Mouse (Mus musculus) CH12.LX (cell line): Measurements from ENCODE around the gene Gm21969. TPM values are rescaled to one million over a fixed set of nuclear protein-coding genes. Genes with fewer than 3 reads are reported as not detected.

Source experiments
- DNase-seq: peaks from one replicate; pipeline ENCODE4 v3.0.0-alpha.2; 2013; ENCODE audit errors: extremely low read depth
- H3K27ac ChIP-seq: 2 replicates; pipeline ENCODE4 v1.5.1; 2012; ENCODE audit warnings: low read depth, mild to moderate bottlenecking, control low read depth, moderate library complexity; ENCODE audit not compliant: insufficient read depth
- H3K27me3 ChIP-seq: replicated peaks from 2 replicates; pipeline ENCODE3; 2012; ENCODE audit warnings: inconsistent platforms
- H3K36me3 ChIP-seq, 2 experiments: replicated peaks in 1 of 2; 2 replicates each; pipeline versions ENCODE3 to v1.6.1; 2012; ENCODE audit warnings: inconsistent platforms in 1 of 2, low read length in 1 of 2, mild to moderate bottlenecking in 1 of 2, mixed read lengths in 1 of 2, moderate library complexity in 1 of 2; ENCODE audit not compliant: control insufficient read depth in 1 of 2, insufficient read depth in 1 of 2
- H3K4me1 ChIP-seq, 2 experiments: 2 replicates each; pipeline ENCODE4 v1.6.1; 2012; ENCODE audit warnings: inconsistent platforms in 1 of 2, moderate library complexity in 1 of 2; ENCODE audit not compliant: insufficient read depth in 2 of 2, control insufficient read depth in 1 of 2
- H3K4me2 ChIP-seq: 2 replicates; pipeline ENCODE4 v1.6.1; 2012; ENCODE audit warnings: low read depth, mild to moderate bottlenecking, control low read depth; ENCODE audit not compliant: poor library complexity, insufficient read depth, severe bottlenecking
- H3K4me3 ChIP-seq, 3 experiments: fragments of 150-350 bp in 1 of 3; sonication (generic) in 1 of 3; replicated peaks in 1 of 3; 2 replicates each; pipeline versions ENCODE3 to v1.5.1; 2011 to 2012; ENCODE audit warnings: low read depth in 2 of 3, low read length in 2 of 3, mild to moderate bottlenecking in 2 of 3, moderate library complexity in 2 of 3, control low read depth in 1 of 3, improper control_type of control experiment in 1 of 3, inconsistent platforms in 1 of 3, mixed read lengths in 1 of 3; ENCODE audit not compliant: poor library complexity in 1 of 3
- H3K79me2 ChIP-seq: replicated peaks from 2 replicates; pipeline ENCODE4 v1.6.1; 2012; ENCODE audit warnings: mild to moderate bottlenecking, moderate library complexity; ENCODE audit not compliant: control insufficient read depth, poor library complexity, insufficient read depth, severe bottlenecking; ENCODE audit errors: extremely low read depth
- H3K9ac ChIP-seq: 2 replicates; pipeline ENCODE4 v1.6.1; 2012; ENCODE audit warnings: low read depth, mild to moderate bottlenecking, control low read depth, moderate library complexity; ENCODE audit not compliant: insufficient read depth
- H3K9me3 ChIP-seq: replicated peaks from 2 replicates; pipeline ENCODE3; 2012; ENCODE audit warnings: low read length, inconsistent platforms, mixed read lengths
- CHD2 ChIP-seq: IDR thresholded peaks from 2 replicates; pipeline ENCODE4 v1.6.1; 2011; ENCODE audit warnings: low read length, improper control_type of control experiment
- E2F4 ChIP-seq: IDR thresholded peaks from 2 replicates; pipeline ENCODE4 v1.6.1; 2011; ENCODE audit warnings: low read depth, low read length, improper control_type of control experiment; ENCODE audit not compliant: insufficient replicate concordance
- MAFK ChIP-seq: IDR thresholded peaks from 2 replicates; pipeline ENCODE4 v1.6.1; 2011; ENCODE audit warnings: low read length, improper control_type of control experiment; ENCODE audit not compliant: insufficient replicate concordance
- POLR2AphosphoS2 ChIP-seq: IDR thresholded peaks from 2 replicates; pipeline ENCODE4 v1.6.1; 2011; ENCODE audit warnings: low read depth, low read length, improper control_type of control experiment
- SMC3 ChIP-seq: IDR thresholded peaks from 2 replicates; pipeline ENCODE4 v1.6.1; 2011; ENCODE audit warnings: low read depth, low read length, improper control_type of control experiment
- TCF12 ChIP-seq: IDR thresholded peaks from 2 replicates; pipeline ENCODE4 v1.6.1; 2014; ENCODE audit warnings: low read depth, mild to moderate bottlenecking, inconsistent platforms, low read length, improper control_type of control experiment
- ZKSCAN1 ChIP-seq: IDR thresholded peaks from 2 replicates; pipeline ENCODE4 v1.6.1; 2012; ENCODE audit warnings: low read depth, inconsistent platforms, low read length, improper control_type of control experiment, borderline replicate concordance
- dilution Hi-C: fragments of 300-500 bp; cut with MboI; formaldehyde crosslinking; loops from 2 replicates; pipeline ENCODE4 v1.14.3; 2020; ENCODE audit warnings: low sequenced_read_pairs; ENCODE audit not compliant: extremely low pct_unique_long_range_greater_than_20kb, extremely low pct_ligation_motif_present
- in situ Hi-C: fragments of 300-500 bp; cut with MboI; formaldehyde crosslinking; loops from 3 replicates; pipeline ENCODE4 v1.14.3; 2019; ENCODE audit warnings: low sequenced_read_pairs, low pct_ligation_motif_present, low pct_unique_long_range_greater_than_20kb, mixed read lengths
- polyA plus RNA-seq: library from polyadenylated mRNA; unstranded; fragments of >175 nt; gene quantifications from 2 replicates; pipeline ENCODE4 v1.2.1, GENCODE M21; 2012; ENCODE audit warnings: low read depth; ENCODE audit not compliant: insufficient read length
- total RNA-seq, 2 experiments: library from RNA; depleted of rRNA; stranded (reverse); fragments of 300-350 nt in 1 of 2; fragments of >200 nt in 1 of 2; gene quantifications; 2 replicates each; pipeline ENCODE4 v1.2.3; 2012 to 2014

Gene Gm21969
- total and polyA plus RNA-seq, 3 experiments = not detected

DNA sequence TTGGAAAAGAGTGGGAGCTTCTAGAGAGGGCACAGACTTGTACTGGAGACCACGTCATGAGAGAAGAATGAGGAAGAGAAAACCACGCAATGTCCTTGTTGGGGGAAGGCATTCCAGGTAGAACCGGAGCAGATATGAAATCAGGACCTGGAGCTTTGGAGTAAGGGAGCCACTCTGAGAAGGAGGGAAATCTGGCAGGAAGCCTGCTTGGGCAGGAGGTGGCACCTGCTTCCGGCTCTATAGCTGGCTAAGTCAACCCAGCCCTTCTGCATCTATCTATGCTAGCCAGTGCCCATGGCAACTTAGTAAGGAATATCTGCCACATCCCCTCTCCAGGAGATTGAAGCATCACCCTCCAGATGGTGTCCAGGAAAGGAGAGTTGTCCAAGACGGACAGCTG is 103.0 kb downstream of the Gm21969 start:
- Histone ChIP-seq H3K4me2 (no peak overlapping the region), H3K9ac (no peak overlapping the region), H3K4me1 (no peaks in the 10 kb centered on the region), H3K27ac (no peak overlapping the region), H3K9me3 (no peaks in the 10 kb centered on the region), H3K36me3 (no peaks in the 10 kb centered on the region), H3K4me3 (no peak overlapping the region), H3K79me2 (no peaks in the 10 kb centered on the region), H3K27me3 (peaks cover 38% of the 10 kb centered on the region)
- dilution Hi-C loops = no loop called here
- TF ChIP-seq MAFK = no peak
- no peak for TF ChIP-seq CHD2
- no peak for TF ChIP-seq POLR2AphosphoS2
- no peak for TF ChIP-seq ZKSCAN1
- no peak for TF ChIP-seq TCF12
- in situ Hi-C loops = no loop called here
- DNase-seq = no peak

DNA sequence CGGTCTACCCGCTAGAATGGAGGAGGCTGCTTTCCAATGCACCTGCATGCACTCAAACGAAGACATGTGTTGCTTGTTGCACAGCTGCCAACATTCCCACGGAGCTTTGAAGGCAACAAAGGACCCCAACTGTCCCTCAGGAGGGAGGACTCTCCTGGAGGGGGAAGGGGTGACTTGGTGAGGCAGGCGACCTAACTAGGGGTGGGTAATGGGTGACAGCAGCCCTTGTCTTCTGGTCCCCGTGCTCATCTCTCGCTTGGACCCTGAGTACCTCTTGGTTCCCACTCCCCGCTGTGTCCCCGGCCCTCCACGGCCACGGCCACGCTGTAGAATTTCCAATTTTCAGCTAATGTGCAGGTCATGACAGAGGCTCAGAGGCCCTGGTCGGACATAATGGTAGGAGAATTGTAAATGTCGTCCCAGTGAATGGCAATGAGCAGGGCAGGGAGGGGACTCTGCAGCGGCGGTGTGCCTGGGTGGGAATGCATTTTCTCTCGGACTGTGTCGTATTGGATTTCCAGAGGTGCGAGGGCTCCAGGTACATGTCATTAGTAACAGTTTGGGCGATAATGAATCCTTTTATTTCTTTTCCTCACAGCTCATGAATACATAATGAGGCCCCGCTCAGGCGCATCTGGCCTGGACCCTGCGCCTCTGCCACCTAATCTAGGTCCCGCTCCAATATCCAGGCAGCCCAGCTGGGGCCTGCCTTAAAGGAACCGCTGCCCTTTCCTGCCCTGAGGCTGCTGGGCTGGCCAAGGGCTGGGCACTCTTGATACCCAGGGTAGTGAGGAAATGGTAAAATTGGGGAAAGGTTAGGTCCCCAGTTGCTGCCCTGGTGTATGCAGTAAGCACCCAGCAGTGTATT is 107.7 kb downstream of the Gm21969 start:
- Histone ChIP-seq H3K4me3 (no peak overlapping the region), H3K79me2 (no peaks in the 10 kb centered on the region), H3K27me3 (peaks cover 76% of the 10 kb centered on the region), H3K36me3 (no peaks in the 10 kb centered on the region), H3K4me1 (no peaks in the 10 kb centered on the region), H3K9me3 (no peaks in the 10 kb centered on the region), H3K9ac (no peak overlapping the region), H3K4me2 (no peak overlapping the region), H3K27ac (no peak overlapping the region)
- no peak for DNase-seq
- no peak for TF ChIP-seq E2F4
- TF ChIP-seq SMC3 = no peak
- dilution Hi-C loops = no loop called here
- in situ Hi-C loops = no loop called here

Other genes starting within 250 kb of the Gm21969 start
- gene Iffo2, start 72.6 kb upstream of the Gm21969 start, total RNA-seq (2012; rRNA removed) = 2.1 and 3.0 TPM in 2 replicates
- gene Iffo2, start 72.6 kb upstream of the Gm21969 start, total RNA-seq (2014; rRNA removed) = 0.28 and 0.38 TPM in 2 replicates
- 0.42 and 0.60 TPM in 2 replicates for gene Iffo2, start 72.6 kb upstream of the Gm21969 start, polyA plus RNA-seq
- 14.3 and 18.0 TPM in 2 replicates for gene Aldh4a1, start 19.7 kb downstream of the Gm21969 start, total RNA-seq (2012; rRNA removed)
- 5.5 and 6.5 TPM in 2 replicates for gene Aldh4a1, start 19.7 kb downstream of the Gm21969 start, total RNA-seq (2014; rRNA removed)
- 6.1 and 6.5 TPM in 2 replicates for gene Aldh4a1, start 19.7 kb downstream of the Gm21969 start, polyA plus RNA-seq
- not detected in 2 replicates for gene Tas1r2, start 50.4 kb downstream of the Gm21969 start, total RNA-seq (2012; rRNA removed)
- gene Tas1r2, start 50.4 kb downstream of the Gm21969 start, total RNA-seq (2014; rRNA removed) = not detected in 2 replicates
- not detected in 2 replicates for gene Tas1r2, start 50.4 kb downstream of the Gm21969 start, polyA plus RNA-seq
- gene Pax7, start 230.3 kb downstream of the Gm21969 start, total RNA-seq (2012; rRNA removed) = not detected in 2 replicates
- gene Pax7, start 230.3 kb downstream of the Gm21969 start, total RNA-seq (2014; rRNA removed) = not detected in 2 replicates
- not detected in 2 replicates for gene Pax7, start 230.3 kb downstream of the Gm21969 start, polyA plus RNA-seq